In the genomic region with DNA sequence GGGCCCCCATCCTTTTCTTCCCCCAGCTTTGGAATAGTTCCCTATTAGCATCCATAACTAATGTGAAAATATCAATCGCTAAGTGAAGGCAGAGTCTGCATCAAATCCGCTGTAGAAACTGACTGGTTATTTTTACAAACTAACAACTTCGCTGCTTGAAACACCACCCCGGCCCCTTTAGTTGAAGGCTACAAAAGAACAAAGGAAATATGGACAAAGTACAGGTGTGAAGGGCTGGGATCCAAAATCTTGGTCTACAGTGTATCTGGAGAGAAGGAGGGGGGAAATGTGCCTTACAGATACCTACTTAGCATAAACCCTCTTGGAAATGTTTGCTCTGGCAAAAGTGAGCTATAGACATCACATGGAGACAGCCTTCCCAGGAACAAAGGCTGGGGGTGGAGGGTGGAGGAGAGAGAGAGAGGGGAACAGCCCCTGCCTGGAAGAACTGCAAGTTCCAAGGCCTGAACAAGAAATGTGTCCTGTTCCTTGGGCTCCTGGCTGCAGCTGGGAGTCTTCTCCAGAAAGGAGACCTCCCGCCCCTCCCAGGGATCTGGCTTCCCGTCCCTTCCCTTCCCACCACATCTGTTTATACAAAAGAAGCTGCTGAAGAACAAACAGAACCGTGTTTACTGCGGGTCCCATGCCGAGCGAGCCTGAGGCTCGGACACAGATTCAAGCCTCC, we compare ENCODE assay signal across 8 mouse cellular contexts. TPM values are rescaled to one million over a fixed set of nuclear protein-coding genes. Genes with fewer than 3 reads are reported as not detected.
A peak's percentile ranks its signal among the peaks of the same experiment; 100 is the strongest.
DNase-seq lines count a peak whose midpoint lies in the region; ATAC-seq and TF ChIP-seq lines count a peak whose summit lies in the region.
"Had no signal": no experiment of that assay in that cellular context is flagged by ENCODE, and none has a peak within 500 bp of the region (broad histone marks: within the 10 kb centered on the region; RNA-seq: fewer than 3 reads in every experiment).

No protein-coding gene starts in this region.

- intact Hi-C loops in heart, postnatal 36 days (cut with DNase I), result loop anchor here (10.0 kb wide), 1 partner anchor 444 kb away; no protein-coding TSS in a partner anchor

- no peaks in the 10 kb centered on the region for H3K9me3 ChIP-seq in lung, embryonic 14.5 days (ENCODE audit: low read depth, low read length)
- H3K9me3 ChIP-seq in stomach, embryonic 16.5 days (replicated peaks; ENCODE audit: control insufficient read depth, low read length), result no peaks in the 10 kb centered on the region
- H3K9me3 ChIP-seq: heart, embryonic 13.5 days had no signal

- peaks cover 16% of the 10 kb centered on the region for H3K4me1 ChIP-seq in lung, embryonic 14.5 days (ENCODE audit: insufficient read depth)
- peaks cover 12% of the 10 kb centered on the region for H3K4me1 ChIP-seq in stomach, embryonic 16.5 days (ENCODE audit: control insufficient read depth, insufficient read depth, low read length)

- no peak overlapping the region for H3K4me3 ChIP-seq in lung, embryonic 14.5 days (ENCODE audit: low read depth, low read length)
- no peak overlapping the region for H3K4me3 ChIP-seq in stomach, embryonic 16.5 days (replicated peaks; ENCODE audit: low read length)

- no peaks in the 10 kb centered on the region for H3K36me3 ChIP-seq in lung, embryonic 14.5 days (ENCODE audit: insufficient read depth)
- no peaks in the 10 kb centered on the region for H3K36me3 ChIP-seq in stomach, embryonic 16.5 days (ENCODE audit: control insufficient read depth, insufficient read depth, low read length)
- H3K36me3 ChIP-seq: heart, embryonic 13.5 days had no signal

- no peak for TF ChIP-seq CTCF in lung, embryonic 14.5 days (IDR thresholded peaks at IDR 0.05; ENCODE audit: low read depth)

- H3K4me2 ChIP-seq in lung, embryonic 14.5 days, result peak overlapping the region; percentile 94
- peak overlapping the region; percentile 87 for H3K4me2 ChIP-seq in stomach, embryonic 16.5 days (ENCODE audit: low read depth, low read length)

- H3K9ac ChIP-seq in lung, embryonic 14.5 days, result no peak overlapping the region
- peak overlapping the region; percentile 25; the same call in 1 of the 2 replicates for H3K9ac ChIP-seq in stomach, embryonic 16.5 days (ENCODE audit: low read length)

- DNase-seq in urinary bladder, postnatal 14 days (ENCODE audit: low spot score), result peak; percentile 61
- DNase-seq in urinary bladder, adult 2 months (ENCODE audit: low spot score), result no peak
- DNase-seq in heart, postnatal 36 days, result peak; percentile 5 to 20
- peak; percentile 79 for DNase-seq in lung, embryonic 14.5 days
- DNase-seq in layer of hippocampus, adult 8-10 months (ENCODE audit: low spot score in 2 of 2), result no peak
- no peak for DNase-seq in adrenal gland, postnatal 36 days

- H3K27ac ChIP-seq in lung, embryonic 14.5 days (ENCODE audit: low read depth), result peak overlapping the region; percentile 98
- H3K27ac ChIP-seq in stomach, embryonic 16.5 days (ENCODE audit: low read length), result peak overlapping the region; percentile 97

- peaks cover 18% of the 10 kb centered on the region for H3K27me3 ChIP-seq in lung, embryonic 14.5 days (ENCODE audit: insufficient read depth, low read length)
- peaks cover 7% of the 10 kb centered on the region; the same call in 1 of the 2 replicates for H3K27me3 ChIP-seq in stomach, embryonic 16.5 days (ENCODE audit: control insufficient read depth, insufficient read depth, low read length)

- peak; percentile 42 for ATAC-seq in lung, embryonic 14.5 days (ENCODE audit: insufficient read depth)
- peak; percentile 54; the same call in 1 of the 2 replicates for ATAC-seq in stomach, embryonic 16.5 days (ENCODE audit: insufficient read depth, low FRiP score)

- WGBS in lung, embryonic 14.5 days, result 20% methylated on average over 11 of the region's 11 CpGs
- 13% methylated on average over 11 of the region's 11 CpGs for WGBS in stomach, embryonic 16.5 days

RNA-seq across cellular contexts. Expression of a gene that starts 35.7 kb away (rescaled TPM):
- polyA plus RNA-seq in urinary bladder, adult 2 months (2012; rRNA removed), result 2.3 and 3.6 TPM in 2 replicates
- total RNA-seq in heart, postnatal 36 days (2021), result 1 to 10 TPM; 2.1 to 2.6 TPM
- polyA plus RNA-seq in lung, embryonic 14.5 days (2014; fragmentation: Nextera tagmentation; extraction: Ambion mirVana), result 14.5 and 15.2 TPM in 2 replicates
- 3.0 and 3.3 TPM in 2 replicates for polyA plus RNA-seq in stomach, embryonic 16.5 days (2015; fragmentation: Nextera tagmentation; extraction: Ambion mirVana)
- 100 to 1,000 TPM; 101 to 141 (median 116) TPM for total RNA-seq in layer of hippocampus, adult 8-10 months (2022)
- total RNA-seq in adrenal gland, postnatal 36 days (2021), result 1 to 10 TPM; 3.7 to 4.6 TPM

Comparison
In these comparisons a context has a peak if more than half of its experiments do, and no peak if none do; other contexts are left out.
1. DNase-seq: peak in urinary bladder, postnatal 14 days (single experiment), heart, postnatal 36 days (2 of 2) and lung, embryonic 14.5 days (single experiment); none in urinary bladder, adult 2 months (single experiment), layer of hippocampus, adult 8-10 months (0 of 2) and adrenal gland, postnatal 36 days (0 of 2).
2. RNA of a gene that starts 35.7 kb away (total RNA-seq): 101 to 141 TPM in layer of hippocampus, adult 8-10 months; 3.7 to 4.6 TPM in adrenal gland, postnatal 36 days and 2.1 to 2.6 TPM in heart, postnatal 36 days; every median in the first group is over 10 times any median in the second.